Mouse (Mus musculus): ENCODE data around the gene Chst8. TPM values are rescaled to one million over a fixed set of nuclear protein-coding genes. Genes with fewer than 3 reads are reported as not detected.

The Chst8 gene
- polyA plus RNA-seq, 1 experiment: 12.5 TPM

DNA sequence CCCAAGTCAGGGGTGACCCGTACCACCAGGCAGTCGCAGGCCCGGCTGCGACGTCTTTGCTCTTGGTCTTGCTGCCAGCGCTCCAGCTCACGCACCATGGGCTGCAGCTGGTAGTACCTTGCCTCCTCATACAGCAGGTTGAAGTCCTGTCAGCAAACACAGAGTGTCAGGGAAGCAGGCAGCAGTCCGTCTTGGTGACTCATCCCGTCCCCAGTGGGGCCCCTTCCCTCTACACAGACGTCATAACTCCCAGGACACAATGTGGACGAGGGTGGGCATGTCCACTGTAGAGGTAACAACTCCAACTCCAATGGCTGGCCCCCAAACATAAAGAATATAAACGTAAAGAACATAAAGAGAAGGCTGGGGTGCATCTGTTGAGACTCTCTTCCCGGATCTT is 170.5 kb downstream of the Chst8 start:
- DNase-seq (ENCODE audit: extremely low spot score in 1 of 2, low spot score in 1 of 2): no peak

DNA sequence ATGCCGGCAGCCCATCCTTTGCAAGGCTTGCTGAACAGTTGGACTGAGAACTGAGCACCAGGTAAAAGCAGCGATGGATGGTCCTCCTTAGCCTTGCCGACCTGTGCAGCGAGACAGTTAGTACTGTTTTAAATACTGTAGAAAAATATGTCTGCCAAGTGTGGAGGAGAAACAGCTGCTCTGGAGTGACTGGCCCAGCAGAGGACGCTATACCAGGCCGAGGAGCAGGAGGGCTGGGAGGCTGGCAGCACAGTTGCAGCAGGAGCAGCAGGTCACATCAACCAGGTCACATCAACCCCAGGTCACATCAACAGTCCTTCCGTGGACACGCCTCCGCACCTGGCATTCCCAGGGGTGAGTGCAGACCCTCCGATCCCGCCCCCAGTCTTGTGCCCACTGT is 172.7 kb downstream of the Chst8 start:
- no peak for DNase-seq (ENCODE audit: extremely low spot score in 1 of 2, low spot score in 1 of 2)

DNA sequence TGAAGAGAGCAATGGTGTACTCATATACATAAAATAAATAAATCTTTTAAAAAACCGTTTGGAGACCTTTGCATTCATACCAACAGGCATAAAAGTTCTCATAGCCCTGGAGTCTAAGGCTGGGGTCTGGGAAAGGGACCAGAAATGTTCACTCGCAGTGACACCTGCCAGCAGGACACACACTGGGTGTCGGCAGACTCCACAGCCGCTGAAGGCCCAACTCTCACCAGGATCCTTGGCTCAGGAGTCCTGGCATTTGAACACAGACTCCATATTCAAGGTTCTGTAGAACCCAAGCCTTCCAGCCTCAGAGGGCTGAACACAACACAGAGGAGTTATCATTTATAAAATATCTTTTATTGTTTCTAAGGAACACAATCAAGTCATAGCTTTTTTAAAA is 175.8 kb downstream of the Chst8 start:
- no peak for DNase-seq (ENCODE audit: extremely low spot score in 1 of 2, low spot score in 1 of 2)

- DNase-seq (ENCODE audit: extremely low spot score in 1 of 2, low spot score in 1 of 2): no peak
Observed at GRCm38 (mm10) chr7:34632966-34633742, 179.4 kb downstream of the Chst8 start.

GRCm38 (mm10) chr7:34630211-34631085 is 182.1 kb downstream of the Chst8 start:
- peak; percentile 8 to 40 for DNase-seq (ENCODE audit: extremely low spot score in 1 of 2, low spot score in 1 of 2)

GRCm38 (mm10) chr7:34629702-34630210 is 182.8 kb downstream of the Chst8 start:
- DNase-seq (ENCODE audit: extremely low spot score in 1 of 2, low spot score in 1 of 2): no peak

Other genes with a start within 250 kb of the Chst8 start
- 25.0 and 25.4 TPM in 2 replicates for gene Kctd15, start 156.0 kb downstream of the Chst8 start, polyA plus RNA-seq (2012; rRNA removed)
- gene Pepd, start 99.7 kb upstream of the Chst8 start, polyA plus RNA-seq (2012; rRNA removed): 37.7 and 38.2 TPM in 2 replicates
- 21.2 and 25.4 TPM in 2 replicates for gene Cebpg, start 243.9 kb upstream of the Chst8 start, polyA plus RNA-seq (2012; rRNA removed)